Mouse (Mus musculus) cerebellum, adult 9-10 months (tissue): ENCODE results near the gene Hoxc8.

Experiments used
- DNase-seq: peaks from one replicate; pipeline ENCODE4 v3.0.0; 2022

Gene Hoxc8

DNA sequence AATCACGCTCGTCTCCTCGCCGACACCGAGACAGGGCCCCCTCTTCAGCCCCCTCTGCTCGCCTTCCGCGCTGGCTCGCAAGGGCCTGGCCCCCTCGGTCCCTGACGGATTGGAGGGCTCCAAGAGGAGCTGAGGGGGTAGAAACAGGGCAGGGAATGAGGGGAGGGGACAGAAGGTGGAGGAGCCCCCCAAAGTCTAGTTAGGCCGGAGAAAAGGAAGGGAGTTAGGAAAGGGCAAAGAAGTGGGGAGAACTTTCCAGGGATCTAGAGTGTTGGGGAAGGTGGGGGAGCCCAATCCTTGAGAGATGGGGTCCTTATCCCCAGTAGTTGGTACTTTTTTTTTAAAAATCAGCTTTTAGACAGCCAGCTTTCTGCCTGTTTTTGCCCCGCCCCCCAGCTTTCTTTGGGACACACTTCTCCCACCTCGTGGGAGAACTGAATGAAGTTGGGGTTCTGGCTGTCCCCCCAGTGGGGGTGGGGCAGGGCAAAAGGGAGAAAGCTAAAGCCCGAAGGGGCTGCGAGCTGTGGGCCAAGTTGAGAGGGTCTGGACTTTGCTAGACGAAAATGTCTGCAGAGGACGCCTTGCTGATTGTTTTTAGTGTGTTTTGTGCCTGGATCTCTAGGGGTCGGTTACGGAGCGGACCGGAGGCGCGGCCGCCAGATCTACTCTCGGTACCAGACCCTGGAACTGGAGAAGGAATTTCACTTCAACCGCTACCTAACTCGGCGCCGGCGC lies 19.9 kb downstream of the Hoxc8 start:
- no peak for DNase-seq

DNA sequence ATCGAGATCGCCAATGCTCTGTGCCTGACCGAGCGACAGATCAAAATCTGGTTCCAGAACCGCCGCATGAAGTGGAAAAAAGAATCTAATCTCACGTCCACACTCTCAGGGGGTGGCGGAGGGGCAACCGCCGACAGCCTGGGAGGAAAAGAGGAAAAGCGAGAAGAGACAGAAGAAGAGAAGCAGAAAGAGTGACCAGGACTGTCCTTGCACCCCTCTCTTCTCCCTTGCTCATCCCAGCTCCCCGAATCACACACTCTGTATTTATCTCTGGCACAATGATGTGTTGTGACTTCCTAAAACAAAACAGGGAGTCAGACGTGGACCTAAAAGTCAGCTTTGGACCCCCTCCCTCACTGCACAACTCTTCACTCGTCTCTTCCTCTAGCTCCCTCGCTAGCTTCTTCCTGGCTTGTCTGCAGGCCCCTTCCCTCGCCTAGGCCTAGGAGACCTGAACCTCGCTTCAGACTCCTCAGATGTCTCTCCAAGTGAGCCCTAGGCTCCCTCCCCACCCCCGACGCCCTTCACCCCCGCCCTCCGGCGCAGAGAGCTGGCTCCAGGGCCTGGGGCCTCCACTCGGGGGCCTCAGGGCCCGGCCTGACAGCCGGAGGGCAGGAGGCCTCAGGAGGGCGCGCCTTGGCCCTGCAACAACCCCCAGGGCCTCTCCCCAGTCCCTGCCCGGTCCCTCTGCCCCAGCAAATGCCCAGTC lies 20.6 kb downstream of the Hoxc8 start:
- DNase-seq, result no peak

DNA sequence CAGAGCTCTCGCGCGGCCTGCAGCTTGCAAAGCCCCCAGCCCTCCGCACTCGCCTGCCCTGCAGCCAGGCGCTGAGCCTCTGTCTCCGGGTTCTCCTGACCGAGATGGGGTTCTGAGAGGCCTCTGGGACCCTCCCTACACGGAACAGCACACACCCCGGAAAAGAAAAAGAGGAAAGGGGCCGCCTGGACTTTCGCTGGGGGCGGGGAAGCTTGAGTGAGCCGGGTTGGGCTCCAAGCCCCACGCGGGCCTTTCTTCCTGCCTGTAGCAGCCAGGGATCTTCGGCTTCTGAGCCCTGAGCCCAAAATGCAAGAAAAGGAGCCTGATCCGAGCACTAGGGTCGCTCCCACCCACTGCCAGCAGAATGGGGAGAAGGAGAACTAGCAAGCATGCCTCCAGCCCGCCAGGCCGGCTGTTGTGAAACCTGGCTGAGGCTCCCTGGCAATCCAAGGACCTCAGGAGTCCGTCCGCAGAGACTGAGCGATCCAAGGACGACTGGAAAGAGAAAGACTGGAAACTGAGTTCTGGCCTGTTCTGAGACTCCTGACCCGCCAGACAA lies 21.6 kb downstream of the Hoxc8 start:
- no peak for DNase-seq

DNA sequence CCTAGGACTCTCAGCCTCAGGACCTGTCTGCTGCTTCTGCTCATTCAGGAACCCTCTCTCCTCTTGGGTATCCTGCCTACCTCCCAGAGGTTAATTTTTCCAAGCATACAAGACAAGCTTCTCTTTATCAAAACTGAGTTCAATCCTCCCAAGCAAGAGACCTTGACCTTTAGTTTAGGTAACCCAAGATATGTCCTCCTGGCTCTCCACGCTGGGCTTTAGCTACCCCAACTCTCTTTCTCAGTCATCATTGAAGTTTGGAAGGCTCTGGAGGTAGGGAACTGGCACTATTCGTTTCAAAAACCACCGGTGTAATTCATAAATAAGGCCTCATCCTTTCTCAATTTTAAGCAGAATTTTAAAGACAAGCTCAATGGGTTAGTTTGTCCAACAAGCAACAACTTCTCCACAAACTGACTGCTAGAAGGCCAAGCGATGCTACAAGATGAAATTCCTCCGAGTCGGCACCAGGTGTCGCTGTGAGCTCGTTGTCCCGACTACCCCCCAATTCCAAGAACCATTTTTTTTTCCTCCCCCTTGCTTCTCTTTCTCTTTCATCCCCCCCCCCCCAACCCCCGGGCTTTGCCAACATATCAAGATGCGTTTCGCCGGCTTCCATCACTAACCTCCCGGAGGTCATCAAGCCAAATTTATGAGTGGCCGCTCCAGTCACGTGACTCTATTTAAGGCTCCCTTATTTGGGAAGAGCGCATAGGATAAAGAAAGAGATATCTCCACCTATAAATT lies 23.0 kb downstream of the Hoxc8 start:
- peak; percentile 30 for DNase-seq

DNA sequence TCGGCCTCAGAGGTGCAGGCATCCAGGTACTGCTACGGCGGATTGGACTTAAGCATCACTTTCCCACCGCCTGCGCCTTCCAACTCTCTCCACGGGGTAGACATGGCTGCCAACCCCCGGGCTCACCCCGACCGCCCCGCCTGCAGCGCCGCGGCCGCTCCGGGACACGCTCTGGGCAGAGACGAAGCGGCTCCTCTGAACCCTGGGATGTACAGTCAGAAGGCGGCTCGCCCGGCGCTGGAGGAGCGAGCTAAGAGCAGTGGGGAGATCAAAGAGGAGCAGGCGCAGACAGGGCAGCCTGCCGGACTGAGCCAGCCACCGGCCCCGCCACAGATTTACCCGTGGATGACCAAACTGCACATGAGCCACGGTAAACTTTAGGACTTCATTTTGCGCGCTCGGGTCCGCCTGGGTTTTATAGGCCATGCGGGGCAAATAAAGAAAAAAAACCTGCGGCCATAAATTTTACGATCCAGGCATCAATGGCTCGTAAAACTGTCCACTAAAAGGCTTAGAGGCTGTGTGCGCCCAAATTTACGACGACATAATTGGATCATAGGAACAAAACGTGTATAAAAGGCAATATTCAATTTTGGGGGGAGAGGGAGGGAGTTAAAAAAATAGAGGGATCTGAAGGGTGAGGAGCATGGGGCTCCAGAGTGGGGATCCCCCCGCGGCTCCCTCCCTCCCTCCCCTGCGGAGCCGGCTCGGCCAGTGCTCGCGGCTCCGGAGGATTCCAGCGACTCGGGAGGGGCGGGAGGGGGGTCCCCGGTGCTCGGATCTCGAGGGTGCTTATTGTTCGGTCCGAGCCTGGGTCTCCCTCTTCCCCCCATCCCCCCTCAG lies 24.0 kb downstream of the Hoxc8 start:
- DNase-seq, result no peak

DNA sequence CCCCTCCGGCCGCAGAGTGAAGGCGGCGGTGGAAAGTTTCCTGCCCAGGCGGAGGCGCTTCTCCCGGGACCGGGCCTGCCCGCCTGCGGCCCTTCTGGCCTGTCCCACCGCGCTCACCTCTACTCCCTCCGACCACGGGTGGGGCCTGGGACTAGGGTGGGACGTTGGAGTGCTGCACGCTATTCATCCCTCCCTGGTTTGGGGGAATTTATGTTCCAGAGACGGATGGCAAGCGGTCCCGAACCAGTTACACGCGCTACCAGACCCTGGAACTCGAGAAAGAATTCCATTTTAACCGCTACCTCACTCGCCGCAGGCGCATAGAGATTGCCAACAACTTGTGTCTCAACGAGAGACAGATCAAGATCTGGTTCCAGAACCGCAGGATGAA lies 24.6 kb downstream of the Hoxc8 start:
- DNase-seq, result no peak

DNA sequence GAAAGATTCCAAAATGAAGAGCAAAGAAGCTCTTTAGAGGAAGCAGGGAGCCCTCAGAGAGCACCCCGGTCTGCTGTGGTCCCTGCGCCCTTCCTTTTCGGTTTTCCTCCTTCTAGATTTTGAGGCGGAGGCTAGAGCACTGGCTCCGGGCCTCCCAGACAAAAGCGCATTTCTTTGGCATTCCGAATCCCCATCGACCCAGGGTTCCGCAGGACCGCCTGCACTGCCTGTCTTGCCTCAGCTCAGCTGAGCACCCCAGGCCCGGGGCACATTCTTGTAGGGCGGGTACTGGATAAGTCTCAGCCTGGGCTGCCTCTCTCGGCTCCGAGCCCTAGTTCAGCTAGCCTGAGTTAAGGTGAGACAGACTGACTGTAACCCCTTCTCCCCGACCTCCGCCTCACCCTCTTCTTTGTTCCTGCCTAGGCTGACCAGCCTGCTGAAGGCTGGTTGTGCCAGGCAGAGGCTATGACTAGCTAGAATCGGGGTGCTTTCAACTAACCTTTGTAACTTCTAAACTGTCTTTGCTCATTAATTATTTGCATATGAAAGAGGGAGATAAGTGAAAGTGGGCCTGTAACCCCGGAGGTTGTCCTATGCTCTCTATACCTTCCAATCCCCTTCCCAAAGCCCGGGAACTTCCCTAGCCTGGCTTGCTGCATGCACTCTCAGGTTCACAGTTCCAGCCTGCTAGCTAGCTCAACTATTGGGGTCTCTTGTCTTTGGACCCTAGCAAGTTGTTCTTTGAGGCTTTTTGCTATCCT lies 25.2 kb downstream of the Hoxc8 start:
- no peak for DNase-seq

DNA sequence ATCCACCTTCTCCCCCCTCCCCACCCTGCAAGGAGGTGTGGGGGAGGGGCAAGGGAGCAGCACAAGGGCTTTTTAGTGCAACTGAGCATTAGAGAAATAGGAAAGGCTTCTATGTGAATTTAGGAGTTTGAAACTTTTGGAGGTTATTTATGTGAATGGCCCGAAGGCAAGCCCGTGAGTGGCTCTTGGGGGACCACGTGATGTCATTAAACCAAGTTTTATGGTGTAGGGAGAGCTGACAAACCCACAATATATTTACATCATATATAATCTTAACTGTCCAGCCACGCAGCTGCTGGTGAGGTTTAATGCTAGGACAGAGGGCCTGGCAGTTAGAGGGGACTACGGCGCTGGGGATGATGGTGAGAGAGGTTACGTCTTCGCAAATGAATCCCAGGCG lies 28.2 kb downstream of the Hoxc8 start, which contains the start of gene Hoxc4:
Gene Hoxc4 (plus strand): TSS at position 299 of the 400 bp plus-strand sequence.
- no peak for DNase-seq

DNA sequence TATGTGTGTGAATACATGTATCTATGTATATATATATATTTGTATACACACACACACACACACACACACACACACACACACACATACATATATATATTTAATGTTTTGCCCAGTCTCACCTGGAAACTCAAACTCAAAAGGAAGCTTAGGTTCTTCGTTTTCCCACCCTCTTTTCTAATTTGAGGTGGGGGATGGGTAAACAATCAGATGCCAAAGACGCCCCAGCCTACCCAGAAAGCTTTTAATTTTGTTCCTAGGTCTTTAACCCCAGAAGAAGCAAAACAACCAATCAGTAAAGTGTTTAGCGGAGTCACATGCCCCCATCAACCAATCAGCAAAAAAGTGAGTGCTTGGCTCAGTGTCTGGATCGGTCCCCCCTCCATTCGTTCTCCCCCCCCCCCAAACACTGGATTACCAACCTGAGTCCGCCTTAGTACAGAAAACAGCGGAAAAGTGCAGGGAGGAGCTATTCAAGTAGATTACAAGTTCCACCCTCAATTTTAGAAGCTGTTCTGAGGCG lies 30.6 kb downstream of the Hoxc8 start:
- DNase-seq, result no peak

DNA sequence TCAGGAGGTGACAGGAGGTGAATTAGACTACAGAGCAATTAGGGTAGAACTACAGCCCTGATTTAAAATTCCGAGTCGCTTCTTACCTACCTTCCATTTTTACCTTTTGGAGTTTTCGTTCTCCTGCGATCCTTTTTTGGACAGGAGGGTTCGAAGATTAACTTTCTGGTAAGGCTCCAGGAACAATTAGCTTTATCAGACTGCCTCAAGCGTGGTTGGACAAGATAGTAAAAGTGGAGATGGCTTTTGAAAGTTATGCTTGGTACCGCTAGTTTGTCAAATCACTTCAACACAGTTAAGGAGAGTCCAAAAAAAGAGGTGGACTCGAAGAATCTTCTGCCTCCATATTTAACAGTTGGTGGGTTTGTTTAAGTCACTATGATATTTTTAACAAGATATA lies 31.1 kb downstream of the Hoxc8 start:
- no peak for DNase-seq

DNA sequence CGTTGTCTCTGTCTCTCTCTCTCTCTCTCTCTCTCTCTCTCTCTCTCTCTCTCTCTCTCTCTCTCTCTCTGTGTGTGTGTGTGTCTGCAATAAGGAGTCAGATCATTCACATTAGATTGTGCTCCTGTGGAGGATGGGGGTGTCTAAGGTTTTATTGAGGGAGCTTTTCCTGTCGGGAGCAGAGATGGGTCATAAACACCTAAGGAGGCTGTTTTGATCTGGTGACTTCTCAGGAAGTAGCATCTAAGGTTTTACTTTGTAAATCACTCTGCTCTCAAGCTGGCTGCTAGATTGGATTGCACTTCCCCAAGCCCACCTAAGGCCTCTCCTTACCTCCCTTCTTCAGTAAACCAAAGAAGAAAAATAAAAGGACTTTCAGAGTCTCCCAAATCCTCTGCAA lies 33.7 kb downstream of the Hoxc8 start:
- DNase-seq, result no peak

DNA sequence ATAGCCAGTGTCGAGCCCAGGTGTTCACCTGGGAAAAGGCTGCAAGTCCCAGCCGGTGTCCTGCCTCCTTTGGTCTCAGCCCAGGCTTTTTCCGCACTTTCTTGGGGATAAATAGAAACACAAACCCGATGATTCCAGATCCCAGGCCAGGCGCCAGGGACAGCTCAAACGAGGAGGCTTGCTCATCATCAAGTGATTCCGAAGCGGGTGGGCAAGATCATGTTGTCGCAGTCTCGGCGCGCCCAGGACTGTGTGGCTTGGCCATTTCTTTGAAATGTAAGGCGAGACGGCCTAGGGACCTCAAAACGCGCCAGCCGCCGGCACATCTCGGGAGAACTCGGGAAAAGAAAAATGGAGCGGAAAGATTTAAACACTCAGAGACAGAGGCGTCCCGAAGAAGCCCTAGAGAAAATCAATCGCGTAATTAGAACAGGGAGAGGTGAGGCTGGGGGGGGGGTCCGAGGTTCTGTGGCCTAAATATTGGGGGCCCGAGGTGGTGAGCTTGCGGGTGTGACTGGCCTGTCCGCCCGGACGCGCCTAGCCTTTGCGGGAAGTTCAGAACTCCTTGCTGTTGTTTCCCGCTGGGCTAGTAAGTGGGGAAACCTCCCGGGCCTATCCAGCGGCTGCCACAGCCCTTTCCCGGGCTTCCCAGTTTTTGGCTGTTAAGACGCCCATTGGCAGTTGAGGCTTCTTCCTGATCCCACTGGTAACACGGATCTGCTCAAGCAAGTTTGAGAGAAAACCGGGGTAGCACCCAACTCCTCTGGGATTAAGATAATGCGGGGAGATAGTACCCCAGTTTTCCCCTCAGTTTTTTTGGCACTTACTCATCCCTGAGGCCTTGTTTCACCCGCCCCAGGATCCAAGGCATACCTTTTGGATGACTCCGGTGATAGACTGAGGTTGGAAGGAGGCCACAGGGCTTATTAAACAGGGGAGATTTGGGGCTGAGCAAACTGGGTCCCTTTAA lies 37.1 kb downstream of the Hoxc8 start:
- DNase-seq, result no peak

DNA sequence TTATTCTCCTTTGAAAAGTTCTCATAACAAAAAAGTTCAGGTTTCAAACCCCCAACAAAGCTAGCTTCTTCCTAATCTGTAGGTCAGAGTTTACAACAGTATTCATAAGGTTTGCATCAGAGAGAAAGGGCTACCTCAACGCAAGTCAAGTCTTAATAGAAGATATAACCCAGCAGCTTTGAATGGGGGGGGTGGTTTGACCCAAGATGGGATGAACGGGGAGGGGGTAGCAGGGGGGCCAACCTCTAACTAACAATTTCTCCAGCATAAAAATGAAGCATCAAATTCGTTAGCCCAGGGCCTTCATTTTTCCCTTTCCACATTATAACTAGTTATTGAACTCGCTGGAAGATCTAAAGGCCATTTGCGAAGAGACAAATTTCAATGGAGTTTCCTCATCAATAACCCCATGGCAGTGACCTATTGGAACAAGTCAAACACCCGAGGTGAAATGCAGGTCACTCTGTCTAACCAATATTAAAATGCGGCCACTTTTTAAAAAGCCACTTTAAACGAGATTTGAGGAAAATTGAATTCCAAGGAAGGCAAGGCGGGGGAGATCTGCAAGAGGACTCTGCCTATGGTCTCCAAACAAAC lies 38.6 kb downstream of the Hoxc8 start:
- DNase-seq, result no peak

DNA sequence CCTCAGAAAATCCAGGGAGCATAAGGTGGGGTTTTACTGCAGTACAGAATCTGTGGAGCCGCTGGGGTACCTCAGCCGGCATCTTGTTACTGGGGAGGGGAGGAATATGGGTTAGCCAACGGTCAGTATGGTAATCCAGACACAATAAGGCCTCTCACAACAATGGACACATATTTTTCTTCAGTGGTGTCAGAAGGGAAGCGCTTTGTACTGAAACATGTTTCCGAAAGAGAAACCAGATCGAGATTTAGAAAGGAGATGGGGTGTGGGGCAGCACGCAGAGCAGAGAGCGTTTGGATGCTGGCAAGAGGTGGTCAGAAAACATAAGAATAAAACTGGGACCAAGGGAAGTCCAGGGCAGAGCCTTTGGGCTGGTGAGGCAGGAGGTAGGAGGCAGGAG lies 39.7 kb downstream of the Hoxc8 start:
- no peak for DNase-seq

DNA sequence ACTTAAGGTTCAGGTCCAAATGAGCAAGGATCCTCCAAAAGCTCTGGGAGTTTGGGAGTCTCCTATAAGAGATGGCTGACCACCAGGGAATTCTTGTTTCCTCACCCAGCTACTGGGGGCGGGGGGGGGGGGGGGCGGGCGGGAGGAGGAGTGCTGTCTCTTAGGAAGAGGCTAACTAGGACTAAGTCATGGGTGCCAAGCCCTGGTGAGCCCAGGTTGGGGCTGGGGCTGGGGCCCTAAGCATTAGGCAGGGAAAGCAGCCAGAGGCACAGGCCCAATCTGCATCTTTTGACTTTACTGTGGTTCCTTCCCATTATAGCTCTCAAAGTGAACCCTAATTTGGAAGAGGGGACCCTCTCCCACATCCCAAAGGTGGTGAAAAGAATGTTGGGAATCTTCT lies 41.8 kb downstream of the Hoxc8 start:
- DNase-seq, result no peak

DNA sequence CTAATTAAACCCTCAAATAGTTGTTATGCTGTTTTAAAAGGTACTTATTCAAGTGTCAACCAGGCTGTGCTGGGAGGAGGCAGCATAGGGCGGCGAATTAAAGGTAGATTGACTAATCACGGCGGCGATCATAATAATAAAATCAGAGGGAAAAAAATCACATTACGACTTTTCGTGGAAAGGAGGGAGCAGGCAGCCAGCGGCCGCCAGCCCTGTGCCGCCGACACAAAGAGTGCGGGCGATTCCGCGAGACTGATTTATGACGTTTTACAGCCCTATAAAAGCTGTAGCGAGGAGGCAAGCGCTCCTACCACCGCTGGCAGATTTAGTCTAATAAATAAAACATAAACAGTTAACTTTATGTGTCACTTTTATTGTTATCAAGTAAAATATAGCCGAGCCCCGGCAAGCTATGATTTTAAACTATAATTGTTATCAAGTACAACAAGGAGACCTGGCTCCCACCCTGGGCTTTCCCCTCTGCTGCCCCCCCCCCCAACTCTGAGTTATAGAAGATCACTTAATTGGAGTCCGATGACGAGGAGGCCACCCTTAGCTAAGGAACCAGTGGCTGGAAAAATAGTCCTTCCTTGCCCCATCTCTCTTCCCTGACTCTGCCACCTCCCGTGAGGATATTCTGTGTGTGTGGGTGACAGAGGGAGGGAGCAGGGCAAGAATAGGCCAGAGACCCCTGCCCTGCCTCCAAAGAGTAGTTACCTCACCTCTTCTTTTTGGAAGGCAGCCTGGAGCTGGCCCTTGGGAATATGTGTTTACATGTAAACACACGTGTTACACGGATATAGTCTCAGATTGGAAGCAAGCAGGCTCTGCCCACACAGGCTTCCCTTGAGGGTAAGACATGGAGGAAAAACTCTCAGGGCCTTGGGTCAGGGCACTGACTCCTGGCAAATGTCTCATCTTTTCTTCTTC lies 42.5 kb downstream of the Hoxc8 start:
- DNase-seq, result no peak

DNA sequence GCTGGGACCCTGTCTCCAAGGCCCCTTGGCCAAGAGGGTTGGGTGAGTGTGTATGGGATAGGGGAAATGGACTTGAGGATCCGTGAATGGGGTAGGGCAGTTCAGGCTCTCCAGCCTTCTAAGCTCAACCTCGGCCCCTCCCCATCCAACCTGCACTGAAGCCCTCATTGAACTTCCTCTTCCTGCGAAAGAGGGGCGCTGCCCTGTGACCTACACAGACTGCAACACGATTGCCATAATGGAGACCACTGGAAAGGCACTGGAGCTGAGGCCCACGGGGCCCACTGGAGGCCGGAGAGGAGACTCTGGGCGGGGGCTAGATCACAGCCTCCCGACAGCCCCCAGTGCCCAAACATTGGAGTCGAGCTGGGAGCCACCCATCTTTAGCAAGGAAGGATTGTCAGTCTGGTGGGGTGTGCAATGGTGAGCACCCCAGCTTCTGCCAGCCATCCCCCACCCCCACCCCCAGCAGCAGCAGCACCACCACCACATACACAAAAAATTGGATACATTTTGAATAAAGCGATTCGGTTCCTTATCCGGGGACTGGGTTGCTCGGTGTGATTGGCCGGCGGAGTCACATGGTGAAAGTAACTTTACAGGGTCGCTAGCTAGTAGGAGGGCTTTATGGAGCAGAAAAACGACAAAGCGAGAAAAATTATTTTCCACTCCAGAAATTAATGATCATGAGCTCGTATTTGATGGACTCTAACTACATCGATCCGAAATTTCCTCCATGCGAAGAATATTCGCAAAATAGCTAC lies 43.8 kb downstream of the Hoxc8 start:
- DNase-seq, result no peak
